Mouse (Mus musculus) heart, postnatal 0 days (tissue): Measurements from ENCODE around the gene Gpr171.

Experiments used
- CTCF ChIP-seq: IDR thresholded peaks from 2 replicates; pipeline ENCODE4 v1.5.1; 2016; ENCODE audit warnings: antibody characterized with exemption, control low read depth, low read depth
- EP300 ChIP-seq: IDR thresholded peaks from 2 replicates; pipeline ENCODE4 v1.6.1; 2016; ENCODE audit warnings: antibody characterized with exemption, low read depth

GRCm38 (mm10) chr3:59092702-59093101, 8.9 kb downstream of the Gpr171 start:
- TF ChIP-seq CTCF (no peak), EP300 (no peak)
